Mouse (Mus musculus): ENCODE data around the gene Ift20. TPM values are rescaled to one million over a fixed set of nuclear protein-coding genes. Genes with fewer than 3 reads are reported as not detected.

The Ift20 gene
- polyA plus RNA-seq (2015; fragmentation: Nextera tagmentation; extraction: Ambion mirVana): 134 and 145 TPM in 2 replicates

- WGBS: under 1% methylated on average over 52 of the region's 52 CpGs
- peak; percentile 97 for ATAC-seq (replicated peaks; ENCODE audit: low FRiP score)
- peak within 1 kb of the TSS; percentile 90 for H3K9ac ChIP-seq
Observed at GRCm38 (mm10) chr11:78536080-78536689, at the start of gene Ift20, which contains the start of gene Tnfaip1. Gene Ift20 (plus strand): TSS chr11:78536361. Gene Tnfaip1 (minus strand): TSS chr11:78536332.

DNA sequence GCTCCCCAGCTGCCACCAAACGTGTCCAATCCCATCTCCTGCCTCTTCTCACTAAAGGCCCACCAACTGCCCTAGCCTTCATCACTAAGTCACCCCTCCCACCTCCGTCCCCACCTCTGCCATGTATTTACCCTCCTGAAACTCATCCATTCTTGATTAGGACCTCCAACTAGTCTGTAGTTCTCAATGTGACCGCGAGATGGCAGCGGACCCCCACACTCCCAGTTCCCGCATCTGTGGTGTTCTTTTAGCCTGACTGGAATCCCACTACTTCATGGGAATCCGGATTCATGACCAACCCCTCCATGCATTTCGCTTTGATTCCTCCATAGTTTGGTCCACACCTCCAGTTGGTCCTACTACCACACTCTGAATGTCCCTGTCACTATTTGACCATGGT is 48.0 kb upstream of the Ift20 start:
- Histone ChIP-seq H3K4me1 (peaks cover 13% of the 10 kb centered on the region), H3K4me3 (replicated peaks) (no peak overlapping the region), H3K9ac (no peak overlapping the region), H3K27ac (no peak overlapping the region), H3K27me3 (peaks cover 80% of the 10 kb centered on the region), H3K4me2 (no peak overlapping the region), H3K36me3 (no peaks in the 10 kb centered on the region), H3K9me3 (replicated peaks) (no peaks in the 10 kb centered on the region)
- WGBS: under 1% methylated on average over 8 of the region's 8 CpGs
- no peak for ATAC-seq (replicated peaks; ENCODE audit: low FRiP score)

More at GRCm38 (mm10) chr11:78536080-78536689, at the start of gene Ift20, which contains the start of gene Tnfaip1:
- Histone ChIP-seq H3K9me3 (replicated peaks) (no peaks in the 10 kb centered on the region), H3K4me1 (peaks cover 34% of the 10 kb centered on the region), H3K27ac (peak within 1 kb of the TSS; percentile 94), H3K36me3 (peaks cover 38% of the 10 kb centered on the region), H3K27me3 (no peaks in the 10 kb centered on the region), H3K4me3 (replicated peaks) (peak within 1 kb of the TSS; percentile 80), H3K4me2 (peak within 1 kb of the TSS; percentile 76)

DNA sequence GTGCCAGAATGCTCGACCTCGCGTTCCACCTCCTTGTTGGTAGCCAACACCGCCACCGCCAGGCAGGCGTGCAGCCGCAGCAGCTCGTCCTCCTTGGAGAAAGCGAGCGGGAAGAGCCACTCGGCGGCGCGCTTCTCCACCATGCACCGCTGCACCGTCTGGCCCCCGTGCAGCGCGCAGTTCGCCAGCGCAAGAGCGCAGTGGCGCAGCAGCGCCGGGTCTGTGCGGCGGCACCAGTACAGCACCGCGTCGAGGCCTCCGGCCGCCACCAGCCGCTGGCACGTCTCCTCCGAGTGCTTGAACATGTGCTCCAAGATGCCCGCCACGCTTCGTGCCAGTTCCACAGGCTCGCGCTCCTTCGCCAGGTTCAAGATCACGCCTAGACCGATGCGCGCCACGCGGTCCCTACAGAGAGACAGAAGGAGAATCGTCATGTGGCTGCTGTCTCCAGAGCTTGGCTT is 45.4 kb upstream of the Ift20 start:
- Histone ChIP-seq H3K4me3 (replicated peaks) (peak overlapping the region; percentile 32), H3K27me3 (peaks cover 89% of the 10 kb centered on the region), H3K27ac (no peak overlapping the region), H3K4me1 (peaks cover 13% of the 10 kb centered on the region), H3K9ac (no peak overlapping the region), H3K4me2 (peak overlapping the region; percentile 54), H3K9me3 (replicated peaks) (no peaks in the 10 kb centered on the region), H3K36me3 (no peaks in the 10 kb centered on the region)
- no peak; the same call in 1 of the 2 replicates for ATAC-seq (replicated peaks; ENCODE audit: low FRiP score)
- 11% methylated on average over 48 of the region's 48 CpGs for WGBS

DNA sequence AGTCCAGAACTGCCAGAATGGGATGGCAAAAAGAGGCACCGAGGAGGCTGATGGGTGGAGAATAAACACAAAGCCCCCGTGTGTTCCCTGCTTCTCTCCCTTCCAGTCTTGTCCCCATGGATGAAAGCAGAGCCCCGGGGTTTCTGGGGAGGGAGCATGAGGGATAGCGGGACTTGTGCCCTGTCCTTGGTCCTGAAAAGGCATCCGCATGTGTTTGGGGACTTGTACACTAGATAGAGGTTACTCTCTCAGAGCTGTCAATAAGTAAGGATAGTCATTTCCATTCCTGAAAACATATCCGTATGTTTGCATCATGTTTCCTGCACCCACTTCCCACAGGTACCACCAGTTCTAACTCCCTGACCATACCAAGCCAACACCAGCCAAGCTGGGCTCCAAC is 40.3 kb upstream of the Ift20 start:
- Histone ChIP-seq H3K4me3 (replicated peaks) (no peak overlapping the region), H3K36me3 (no peaks in the 10 kb centered on the region), H3K9me3 (replicated peaks) (no peaks in the 10 kb centered on the region), H3K27me3 (peaks cover 83% of the 10 kb centered on the region), H3K4me1 (peaks cover 19% of the 10 kb centered on the region), H3K27ac (no peak overlapping the region), H3K9ac (no peak overlapping the region), H3K4me2 (no peak overlapping the region)
- 5% methylated on average over 6 of the region's 6 CpGs for WGBS
- ATAC-seq (replicated peaks; ENCODE audit: low FRiP score): no peak

DNA sequence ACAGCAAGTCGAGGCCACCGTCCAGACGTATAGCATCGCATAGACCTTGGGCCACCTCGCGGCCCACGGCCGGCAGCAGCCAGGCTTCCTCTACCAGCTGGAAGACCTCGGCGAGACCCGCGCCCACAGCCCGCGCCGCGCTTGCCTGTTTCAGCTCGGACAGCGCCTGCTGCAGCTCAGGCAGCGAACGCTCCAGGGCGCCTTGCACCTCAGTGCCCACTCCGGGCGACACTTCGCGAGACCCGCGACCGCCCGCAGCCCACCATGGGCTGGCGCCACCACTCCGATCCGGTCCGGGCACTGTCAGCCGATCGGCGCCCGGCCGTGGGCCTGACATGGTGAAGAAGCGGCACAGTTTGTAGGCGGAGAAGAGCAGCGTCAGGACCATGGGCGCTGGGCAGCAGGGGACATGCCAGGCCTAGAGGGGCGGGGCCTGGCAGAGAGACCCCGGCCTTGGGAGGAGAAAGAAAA is 39.1 kb upstream of the Ift20 start:
- Histone ChIP-seq H3K4me1 (peaks cover 16% of the 10 kb centered on the region), H3K9ac (peak overlapping the region; percentile 43), H3K27ac (no peak overlapping the region), H3K9me3 (replicated peaks) (no peaks in the 10 kb centered on the region), H3K4me3 (replicated peaks) (peak overlapping the region; percentile 59), H3K4me2 (peak overlapping the region; percentile 99), H3K36me3 (no peaks in the 10 kb centered on the region), H3K27me3 (peaks cover 79% of the 10 kb centered on the region)
- peak; percentile 32 for ATAC-seq (replicated peaks; ENCODE audit: low FRiP score)
- under 1% methylated on average over 44 of the region's 44 CpGs for WGBS

GRCm38 (mm10) chr11:78497544-78498522 is 38.3 kb upstream of the Ift20 start, which contains the start of gene Sarm1:
Gene Sarm1 (minus strand): TSS chr11:78497754.
- ATAC-seq (replicated peaks; ENCODE audit: low FRiP score): peak; percentile 96

GRCm38 (mm10) chr11:78499004-78499403 is 37.2 kb upstream of the Ift20 start, which contains the start of gene Vtn:
Gene Vtn (plus strand): TSS chr11:78499091.
- H3K27ac ChIP-seq: 0 out of 2 replicates have a peak within 1 kb of the TSS, but pooled peaks have one; percentile 9
- H3K9me3 ChIP-seq (replicated peaks): no peaks in the 10 kb centered on the region
- H3K9ac ChIP-seq: 0 out of 2 replicates have a peak within 1 kb of the TSS, but pooled peaks have one; percentile 31
- WGBS: 54% methylated on average over 7 of the region's 7 CpGs
- peaks cover 69% of the 10 kb centered on the region for H3K27me3 ChIP-seq
- no peaks in the 10 kb centered on the region for H3K36me3 ChIP-seq
- peak within 1 kb of the TSS; percentile 99 for H3K4me2 ChIP-seq
- H3K4me1 ChIP-seq: peaks cover 16% of the 10 kb centered on the region
- ATAC-seq (replicated peaks; ENCODE audit: low FRiP score): no peak
- H3K4me3 ChIP-seq (replicated peaks): peak within 1 kb of the TSS; percentile 59

More at GRCm38 (mm10) chr11:78497544-78498522, 38.3 kb upstream of the Ift20 start, which contains the start of gene Sarm1:
- Histone ChIP-seq H3K4me2 (peak within 1 kb of the TSS; percentile 99), H3K9ac (peak within 1 kb of the TSS; percentile 43), H3K36me3 (no peaks in the 10 kb centered on the region), H3K27me3 (peaks cover 73% of the 10 kb centered on the region), H3K4me3 (replicated peaks) (peak within 1 kb of the TSS; percentile 59), H3K4me1 (peaks cover 16% of the 10 kb centered on the region), H3K27ac (0 out of 2 replicates have a peak within 1 kb of the TSS, but pooled peaks have one; percentile 9), H3K9me3 (replicated peaks) (no peaks in the 10 kb centered on the region)
- 3% methylated on average over 36 of the region's 36 CpGs for WGBS

DNA sequence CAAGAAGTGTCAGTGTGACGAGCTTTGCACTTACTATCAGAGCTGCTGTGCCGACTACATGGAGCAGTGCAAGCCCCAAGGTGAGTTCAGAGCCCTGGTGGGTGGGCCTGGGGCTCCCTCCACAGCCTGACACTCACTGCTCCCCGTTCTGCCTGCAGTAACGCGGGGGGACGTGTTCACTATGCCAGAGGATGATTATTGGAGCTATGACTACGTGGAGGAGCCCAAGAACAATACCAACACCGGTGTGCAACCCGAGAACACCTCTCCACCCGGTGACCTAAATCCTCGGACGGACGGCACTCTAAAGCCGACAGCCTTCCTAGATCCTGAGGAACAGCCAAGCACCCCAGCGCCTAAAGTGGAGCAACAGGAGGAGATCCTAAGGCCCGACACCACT is 36.6 kb upstream of the Ift20 start:
- Histone ChIP-seq H3K9ac (no peak overlapping the region), H3K27ac (no peak overlapping the region), H3K36me3 (no peaks in the 10 kb centered on the region), H3K4me3 (replicated peaks) (no peak overlapping the region), H3K27me3 (peaks cover 64% of the 10 kb centered on the region), H3K4me2 (no peak overlapping the region), H3K4me1 (peaks cover 16% of the 10 kb centered on the region), H3K9me3 (replicated peaks) (no peaks in the 10 kb centered on the region)
- no peak for ATAC-seq (replicated peaks; ENCODE audit: low FRiP score)
- 41% methylated on average over 16 of the region's 16 CpGs for WGBS

GRCm38 (mm10) chr11:78500623-78501202 is 35.4 kb upstream of the Ift20 start:
- H3K36me3 ChIP-seq: peaks cover 2% of the 10 kb centered on the region; the same call in 1 of the 2 replicates
- peaks cover 16% of the 10 kb centered on the region for H3K4me1 ChIP-seq
- 83% methylated on average over 9 of the region's 9 CpGs for WGBS
- H3K9me3 ChIP-seq (replicated peaks): no peaks in the 10 kb centered on the region
- H3K27ac ChIP-seq: no peak overlapping the region
- ATAC-seq (replicated peaks; ENCODE audit: low FRiP score): no peak
- peaks cover 52% of the 10 kb centered on the region for H3K27me3 ChIP-seq
- no peak overlapping the region for H3K4me2 ChIP-seq
- no peak overlapping the region for H3K4me3 ChIP-seq (replicated peaks)
- H3K9ac ChIP-seq: no peak overlapping the region

DNA sequence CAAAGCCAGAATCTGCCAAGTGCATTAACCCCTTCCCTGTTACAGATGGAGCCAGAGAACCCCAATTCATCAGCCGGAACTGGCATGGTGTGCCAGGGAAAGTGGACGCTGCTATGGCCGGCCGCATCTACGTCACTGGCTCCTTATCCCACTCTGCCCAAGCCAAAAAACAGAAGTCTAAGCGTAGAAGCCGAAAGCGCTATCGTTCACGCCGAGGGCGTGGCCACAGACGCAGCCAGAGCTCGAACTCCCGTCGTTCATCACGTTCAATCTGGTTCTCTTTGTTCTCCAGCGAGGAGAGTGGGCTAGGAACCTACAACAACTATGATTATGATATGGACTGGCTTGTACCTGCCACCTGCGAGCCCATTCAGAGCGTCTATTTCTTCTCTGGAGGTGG is 34.6 kb upstream of the Ift20 start:
- Histone ChIP-seq H3K9me3 (replicated peaks) (no peaks in the 10 kb centered on the region), H3K36me3 (peaks cover 11% of the 10 kb centered on the region), H3K27ac (no peak overlapping the region), H3K27me3 (peaks cover 44% of the 10 kb centered on the region), H3K4me1 (peaks cover 16% of the 10 kb centered on the region), H3K4me2 (no peak overlapping the region), H3K9ac (no peak overlapping the region), H3K4me3 (replicated peaks) (no peak overlapping the region)
- no peak for ATAC-seq (replicated peaks; ENCODE audit: low FRiP score)
- 72% methylated on average over 20 of the region's 20 CpGs for WGBS

DNA sequence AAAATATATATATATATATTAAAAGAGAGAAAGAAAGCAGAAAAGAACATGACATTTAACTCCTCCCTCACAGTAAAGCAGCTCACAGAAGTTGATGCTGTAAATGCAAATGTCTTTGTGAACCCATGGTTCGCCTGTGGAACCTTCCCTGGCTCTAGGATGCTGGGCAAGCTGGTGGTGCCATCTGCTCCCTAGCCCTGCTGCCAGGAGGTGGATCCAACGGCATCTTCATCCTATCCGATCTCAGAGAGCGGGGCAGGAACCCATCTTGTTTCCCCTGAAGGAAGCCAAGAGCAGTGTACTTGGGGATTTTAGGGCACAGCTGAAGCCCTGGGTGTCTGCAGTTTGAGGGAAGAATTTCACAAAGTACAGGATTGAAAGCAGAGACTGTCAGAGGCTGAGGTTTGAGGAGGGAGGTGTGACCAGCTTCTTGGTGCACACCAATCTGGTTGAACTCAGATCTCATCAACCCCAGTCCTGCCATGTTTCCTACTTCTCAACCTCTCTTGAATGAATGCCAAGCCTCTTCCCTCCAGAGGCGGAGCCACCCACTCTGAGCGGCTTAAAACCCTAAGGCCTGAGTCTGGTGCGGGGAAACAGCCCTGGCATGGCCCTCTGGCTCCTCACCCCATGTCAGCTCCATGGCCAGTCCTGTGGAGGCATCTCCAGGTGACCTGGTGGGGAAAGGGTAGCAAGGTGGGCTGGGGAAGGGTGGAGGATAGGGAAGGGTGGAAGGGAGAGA is 33.1 kb upstream of the Ift20 start, which contains the start of gene Sebox:
TSS of gene Sebox (plus strand) at position 539 of the 742 bp plus-strand sequence.
- no peaks in the 10 kb centered on the region for H3K9me3 ChIP-seq (replicated peaks)
- peaks cover 25% of the 10 kb centered on the region for H3K36me3 ChIP-seq
- peaks cover 34% of the 10 kb centered on the region for H3K27me3 ChIP-seq
- H3K4me2 ChIP-seq: no peak within 1 kb of the TSS
- no peak for ATAC-seq (replicated peaks; ENCODE audit: low FRiP score)
- no peak within 1 kb of the TSS for H3K4me3 ChIP-seq (replicated peaks)
- H3K4me1 ChIP-seq: peaks cover 2% of the 10 kb centered on the region
- WGBS: 73% methylated on average over 7 of the region's 7 CpGs
- H3K27ac ChIP-seq: no peak within 1 kb of the TSS
- H3K9ac ChIP-seq: no peak within 1 kb of the TSS
